In genomic region chr3:107612902-107613525, GRCm38 (mm10) we compare ENCODE assay signal across 8 mouse cellular contexts. TPM values are rescaled to one million over a fixed set of nuclear protein-coding genes. Genes with fewer than 3 reads are reported as not detected.
A peak's percentile ranks its signal among the peaks of the same experiment; 100 is the strongest.
DNase-seq lines count a peak whose midpoint lies in the region; ATAC-seq and TF ChIP-seq lines count a peak whose summit lies in the region.
"Had no signal": no experiment of that assay in that cellular context is flagged by ENCODE, and none has a peak within 500 bp of the region (broad histone marks: within the 10 kb centered on the region; RNA-seq: fewer than 3 reads in every experiment).

No protein-coding gene starts in this region.

- no peak overlapping the region for H3K4me2 ChIP-seq in lung, embryonic 16.5 days (ENCODE audit: low read depth, low read length)
- H3K4me2 ChIP-seq: heart, embryonic 13.5 days had no signal

- TF ChIP-seq POLR2A in bone marrow, adult 2 months (IDR thresholded peaks at IDR 0.05; ENCODE audit: borderline replicate concordance, control insufficient read depth, low read depth, low read length): no peak

- peaks cover 10% of the 10 kb centered on the region; the same call in 1 of the 2 replicates for H3K4me1 ChIP-seq in G1E (ENCODE audit: insufficient read depth, low read depth, low read length)
- H3K4me1 ChIP-seq in bone marrow, adult 2 months (ENCODE audit: control insufficient read depth, insufficient read depth, low read length): no peaks in the 10 kb centered on the region
- H3K4me1 ChIP-seq in lung, embryonic 16.5 days (replicated peaks; ENCODE audit: control insufficient read depth, insufficient read depth, low read length): no peaks in the 10 kb centered on the region

- peaks cover 64% of the 10 kb centered on the region for H3K36me3 ChIP-seq in G1E (replicated peaks)
- peaks cover 54% of the 10 kb centered on the region for H3K36me3 ChIP-seq in lung, embryonic 16.5 days (ENCODE audit: control insufficient read depth, insufficient read depth, low read length)

- H3K27me3 ChIP-seq in G1E (ENCODE audit: insufficient read depth, low read length): peaks cover 8% of the 10 kb centered on the region
- no peaks in the 10 kb centered on the region for H3K27me3 ChIP-seq in lung, embryonic 16.5 days (ENCODE audit: control insufficient read depth, insufficient read depth, low read depth, low read length)

- H3K27ac ChIP-seq in bone marrow, adult 2 months (ENCODE audit: control insufficient read depth, insufficient read depth, low read depth, low read length, poor library complexity): no peak overlapping the region
- no peak overlapping the region for H3K27ac ChIP-seq in layer of hippocampus, adult 2 months
- no peak overlapping the region for H3K27ac ChIP-seq in lung, embryonic 16.5 days (ENCODE audit: low read length)
- H3K27ac ChIP-seq: heart, embryonic 13.5 days had no signal

- no peaks in the 10 kb centered on the region for H3K9me3 ChIP-seq in G1E (replicated peaks)
- H3K9me3 ChIP-seq in lung, embryonic 16.5 days (ENCODE audit: control insufficient read depth, low read length): no peaks in the 10 kb centered on the region
- H3K9me3 ChIP-seq: heart, embryonic 13.5 days had no signal

- 91% methylated on average over 11 of the region's 11 CpGs for WGBS in bone marrow, adult 2 months
- WGBS in lung, embryonic 16.5 days: 85% methylated on average over 11 of the region's 11 CpGs

- no peak overlapping the region for H3K9ac ChIP-seq in lung, embryonic 16.5 days (ENCODE audit: low read length)
- H3K9ac ChIP-seq: heart, embryonic 13.5 days had no signal

- peak; percentile 59 for DNase-seq in G1E (ENCODE audit: low spot score)
- peak; percentile 80 for DNase-seq in heart, postnatal 4 days
- peak; percentile 28 to 82 for DNase-seq in layer of hippocampus, adult 2 months (ENCODE audit: low spot score in 2 of 2)
- DNase-seq in retina, embryonic 14.5 days (ENCODE audit: low spot score): peak; percentile 81

- ATAC-seq in G1E (ENCODE audit: extremely low read depth, insufficient number of reproducible peaks, low FRiP score, poor library complexity, severe bottlenecking): peak; percentile 63; the same call in 1 of the 2 replicates
- peak; percentile 76 for ATAC-seq in erythroblast, adult 5-6 weeks (replicated peaks; ENCODE audit: low FRiP score, poor library complexity, severe bottlenecking)
- peak; percentile 61 for ATAC-seq in lung, embryonic 16.5 days (ENCODE audit: low read depth)

- H3K4me3 ChIP-seq in G1E (ENCODE audit: low read depth, low read length): no peak overlapping the region
- H3K4me3 ChIP-seq in bone marrow, adult 2 months (replicated peaks; ENCODE audit: control insufficient read depth, low read depth, low read length): no peak overlapping the region
- no peak overlapping the region for H3K4me3 ChIP-seq in layer of hippocampus, adult 2 months
- H3K4me3 ChIP-seq in lung, embryonic 16.5 days (ENCODE audit: low read length): no peak overlapping the region
- H3K4me3 ChIP-seq: heart, embryonic 13.5 days had no signal

- peak; percentile 95 for TF ChIP-seq CTCF in G1E (IDR thresholded peaks at IDR 0.05; ENCODE audit: low read depth, low read length)
- peak; percentile 92 for TF ChIP-seq CTCF in bone marrow, adult 2 months (IDR thresholded peaks at IDR 0.05; ENCODE audit: control insufficient read depth, insufficient read depth, low read length)
- peak; percentile 96 for TF ChIP-seq CTCF in layer of hippocampus, adult 2 months (conservative IDR thresholded peaks at IDR 0.05)

RNA-seq across cellular contexts. Expression of gene Gm10961, which starts 18.1 kb away (rescaled TPM):
- total RNA-seq in G1E (2014; fragmentation: Nextera tagmentation): not detected in 2 replicates
- not detected in 2 replicates for total RNA-seq in G1E (2017)
- polyA plus RNA-seq in G1E (2012): not detected in 2 replicates
- polyA plus RNA-seq in bone marrow, adult 2 months (2011; ENCODE audit: insufficient read depth, insufficient read length, low replicate concordance, missing spikeins): not detected in 2 replicates
- not detected in 2 replicates for total RNA-seq in erythroblast, adult 5-6 weeks (2015; ENCODE audit: low replicate concordance)
- total RNA-seq in erythroblast, adult 5-6 weeks (2017; ENCODE audit: low replicate concordance): not detected in 2 replicates
- not detected for total RNA-seq in heart, postnatal 4 days (2021)
- not detected for total RNA-seq in layer of hippocampus, adult 2 months (2021)
- polyA plus RNA-seq in lung, embryonic 16.5 days (2015; fragmentation: Nextera tagmentation; extraction: Ambion mirVana): not detected in 2 replicates
- polyA plus RNA-seq: heart, embryonic 13.5 days had no signal

RNA-seq across cellular contexts. Expression of gene Alx3, which starts 18.2 kb away (rescaled TPM):
- not detected in 2 replicates for total RNA-seq in G1E (2014; fragmentation: Nextera tagmentation)
- total RNA-seq in G1E (2017): 0.11 TPM in 1 of 2 replicates, not detected in the other
- polyA plus RNA-seq in G1E (2012): not detected in 2 replicates
- polyA plus RNA-seq in bone marrow, adult 2 months (2011; ENCODE audit: insufficient read depth, insufficient read length, low replicate concordance, missing spikeins): not detected in 2 replicates
- not detected in 2 replicates for total RNA-seq in erythroblast, adult 5-6 weeks (2015; ENCODE audit: low replicate concordance)
- not detected in 2 replicates for total RNA-seq in erythroblast, adult 5-6 weeks (2017; ENCODE audit: low replicate concordance)
- total RNA-seq in heart, postnatal 4 days (2021): not detected
- total RNA-seq in layer of hippocampus, adult 2 months (2021): under 1 TPM; 0.56 to 0.84 TPM
- 0.28 TPM in 1 of 2 replicates, not detected in the other for polyA plus RNA-seq in lung, embryonic 16.5 days (2015; fragmentation: Nextera tagmentation; extraction: Ambion mirVana)

RNA-seq across cellular contexts. Expression of gene Strip1, which starts 18.5 kb away (rescaled TPM):
- 15.7 and 17.5 TPM in 2 replicates for total RNA-seq in G1E (2014; fragmentation: Nextera tagmentation)
- total RNA-seq in G1E (2017): 17.1 and 21.2 TPM in 2 replicates
- 17.6 and 19.4 TPM in 2 replicates for polyA plus RNA-seq in G1E (2012)
- 13.0 and 36.0 TPM in 2 replicates for polyA plus RNA-seq in bone marrow, adult 2 months (2011; ENCODE audit: insufficient read depth, insufficient read length, low replicate concordance, missing spikeins)
- 8.6 and 16.3 TPM in 2 replicates for total RNA-seq in erythroblast, adult 5-6 weeks (2015; ENCODE audit: low replicate concordance)
- total RNA-seq in erythroblast, adult 5-6 weeks (2017; ENCODE audit: low replicate concordance): 5.0 and 7.0 TPM in 2 replicates
- 10 to 100 TPM; 34.8 to 38.0 TPM for total RNA-seq in heart, postnatal 4 days (2021)
- total RNA-seq in layer of hippocampus, adult 2 months (2021): 10 to 100 TPM; 74.5 to 79.2 TPM
- polyA plus RNA-seq in lung, embryonic 16.5 days (2015; fragmentation: Nextera tagmentation; extraction: Ambion mirVana): 38.0 and 39.9 TPM in 2 replicates

RNA-seq across cellular contexts. Expression of gene Ubl4b, which starts 58.1 kb away (rescaled TPM):
- total RNA-seq in G1E (2014; fragmentation: Nextera tagmentation) (not detected in 2 replicates), G1E (2017) (0.06 and 0.11 TPM in 2 replicates)
- not detected in 2 replicates for polyA plus RNA-seq in G1E (2012)
- polyA plus RNA-seq in bone marrow, adult 2 months (2011; ENCODE audit: insufficient read depth, insufficient read length, low replicate concordance, missing spikeins): not detected in 2 replicates
- total RNA-seq in erythroblast, adult 5-6 weeks (2015; ENCODE audit: low replicate concordance): not detected in 2 replicates
- total RNA-seq in erythroblast, adult 5-6 weeks (2017; ENCODE audit: low replicate concordance): not detected in 2 replicates
- total RNA-seq in heart, postnatal 4 days (2021): not detected
- not detected for total RNA-seq in layer of hippocampus, adult 2 months (2021)
- not detected in 2 replicates for polyA plus RNA-seq in lung, embryonic 16.5 days (2015; fragmentation: Nextera tagmentation; extraction: Ambion mirVana)
- polyA plus RNA-seq: heart, embryonic 13.5 days had no signal
